Mouse (Mus musculus): ENCODE results near the gene Gnb2.

- TF ChIP-seq CTCF (IDR thresholded peaks at IDR 0.05 in 2 of 3, conservative IDR thresholded peaks at IDR 0.05 in 1 of 3; ENCODE audit: control insufficient read depth in 1 of 3, insufficient read depth in 1 of 3, low read depth in 2 of 3, low read length in 3 of 3, poor library complexity in 1 of 3, severe bottlenecking in 1 of 3) (no peak), SMC3 (IDR thresholded peaks at IDR 0.05; ENCODE audit: low read depth, low read length) (no peak)
These were observed 13.4 kb downstream of the Gnb2 start for GRCm38 (mm10) chr5:137519691-137520550.
